Mouse (Mus musculus) layer of hippocampus, adult 18-20 months (tissue): ENCODE data around the gene Efna3. TPM values are rescaled to one million over a fixed set of nuclear protein-coding genes. Genes with fewer than 3 reads are reported as not detected.

Experiments used
- DNase-seq, 2 experiments: peaks; one replicate each; pipeline ENCODE4 v3.0.0; 2022; ENCODE audit warnings: low spot score in 2 of 2
- long read RNA-seq: library from polyadenylated mRNA; stranded (forward); transcript quantifications from one replicate; pipeline ENCODE4 v2.0.0, GENCODE M21; 2021
- total RNA-seq, 2 experiments: library from RNA; stranded (reverse); gene quantifications; 2 replicates each; pipeline ENCODE4 v1.2.3; 2021

The Efna3 gene
- 10 to 100 TPM; 78.2 to 80.1 TPM for total RNA-seq
- long read RNA-seq, transcript Efna3-201 (5 exons, 2,363 nt) = major isoform, 139 of 166 reads
- long read RNA-seq, transcript Efna3-203 (4 exons, 742 nt) = minor isoform, 13 of 166 reads
- long read RNA-seq, partial matches to known transcripts = 5 of 166 reads
- long read RNA-seq, other reads (novel, unspliced or antisense) = 9 of 166 reads

DNA sequence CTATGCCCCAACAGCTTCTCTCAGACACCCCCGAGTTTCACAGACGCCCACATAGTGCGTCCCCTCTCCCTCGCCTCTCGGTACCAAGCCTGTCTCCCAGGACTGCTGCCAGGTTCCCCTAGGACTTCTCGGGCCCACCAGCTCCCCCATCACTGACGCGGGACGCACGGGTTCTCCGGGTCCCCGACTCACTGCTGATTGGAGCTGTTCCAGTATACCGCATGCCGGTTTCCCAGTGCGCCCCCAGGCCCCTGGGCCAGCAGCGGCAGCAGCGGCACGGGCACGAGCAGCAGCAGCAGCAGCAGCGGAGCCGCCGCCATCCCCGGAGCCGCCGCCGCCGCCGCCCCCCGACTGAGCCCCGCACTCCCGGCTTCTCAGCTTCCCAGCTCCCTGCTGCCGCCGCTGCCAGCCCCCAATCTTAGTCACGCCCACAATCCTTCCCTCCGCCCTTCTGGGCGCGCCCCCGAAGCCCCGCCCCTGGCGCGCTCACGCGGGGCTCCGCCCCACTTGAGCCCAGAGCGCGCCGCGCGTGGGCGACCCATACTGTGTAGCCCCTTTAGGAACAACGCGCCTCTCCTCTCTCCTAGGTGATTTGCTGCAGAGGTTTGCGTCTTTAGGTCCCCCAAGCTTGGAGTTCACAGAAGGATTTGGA lies at the start of gene Efna3:
TSS of gene Efna3 (minus strand) at position 452 of the 652 bp plus-strand sequence.
- peak; percentile 87 to 91 for DNase-seq

DNA sequence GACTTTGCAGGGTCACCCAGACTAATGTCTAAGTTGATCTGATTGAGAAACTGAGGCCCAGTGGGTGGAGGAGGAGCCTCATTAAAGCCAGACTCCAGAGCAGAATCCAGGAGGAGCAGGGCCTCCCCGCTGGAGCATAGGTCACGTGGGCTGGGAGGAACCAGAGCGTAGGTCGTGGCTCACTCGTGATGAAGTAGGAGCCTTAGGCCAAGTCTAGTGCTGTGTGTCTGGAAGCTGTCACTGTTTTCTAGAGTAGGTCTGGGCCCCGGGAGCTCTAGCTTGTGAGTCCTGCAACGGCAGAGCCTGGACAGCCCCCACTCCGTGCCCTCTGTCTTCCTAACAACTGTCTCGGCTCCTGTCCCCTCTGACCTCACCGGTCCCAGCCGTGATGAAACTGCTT lies 44.6 kb upstream of the Efna3 start:
- DNase-seq = no peak

- DNase-seq = no peak
Measured at GRCm38 (mm10) chr3:89365486-89366414, 43.0 kb upstream of the Efna3 start.

- DNase-seq = no peak
Measured at GRCm38 (mm10) chr3:89365153-89365485, 42.4 kb upstream of the Efna3 start, which contains the start of gene Dcst1. Gene Dcst1, minus strand, starts transcription at chr3:89365253.

GRCm38 (mm10) chr3:89364631-89365030 lies 41.9 kb upstream of the Efna3 start:
- DNase-seq = no peak

DNA sequence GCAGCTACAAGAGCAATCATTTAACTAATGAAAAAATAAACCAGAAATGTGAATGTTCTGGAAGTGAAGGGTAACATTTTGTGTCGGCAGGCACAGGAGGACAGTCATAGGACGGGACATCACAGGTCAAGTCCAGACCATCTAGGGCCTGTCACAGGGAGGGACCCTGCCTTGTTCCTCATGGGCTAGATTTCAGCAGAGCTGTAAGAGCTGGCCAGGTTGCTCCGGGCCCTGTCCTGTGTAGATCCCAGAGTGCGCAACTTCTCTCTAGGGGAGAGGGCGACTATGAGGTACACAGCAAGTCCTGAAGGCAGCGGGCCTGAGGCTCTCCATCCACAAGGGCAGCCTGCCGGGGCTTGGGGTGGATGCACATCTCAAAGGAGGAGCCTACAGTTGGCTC lies 38.9 kb upstream of the Efna3 start, which contains the start of gene Dcst2:
TSS of gene Dcst2 (plus strand) at position 301 of the 400 bp plus-strand sequence.
- no peak for DNase-seq

DNA sequence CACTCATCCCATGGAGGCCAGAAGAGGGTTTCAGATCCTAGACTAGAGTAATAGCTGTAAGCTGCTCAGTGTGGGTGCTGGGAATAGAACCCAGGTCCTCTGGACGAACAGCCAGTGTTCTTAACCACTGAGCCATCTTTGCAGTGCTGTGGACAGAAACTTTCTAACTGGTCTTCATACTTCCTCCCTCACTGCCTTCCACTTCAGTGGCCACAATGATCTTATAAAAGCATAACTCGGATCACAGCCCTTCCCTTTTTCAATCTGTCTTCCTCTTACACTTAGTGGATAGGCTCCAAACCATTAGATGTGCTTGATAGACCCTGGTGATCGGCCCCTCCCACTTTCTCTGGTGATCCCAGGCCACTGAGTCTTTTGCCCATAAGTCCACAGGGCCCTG lies 37.5 kb upstream of the Efna3 start:
- no peak for DNase-seq

GRCm38 (mm10) chr3:89359630-89360029 lies 36.9 kb upstream of the Efna3 start:
- peak in 1 of 2 experiments; percentile 36 for DNase-seq

DNA sequence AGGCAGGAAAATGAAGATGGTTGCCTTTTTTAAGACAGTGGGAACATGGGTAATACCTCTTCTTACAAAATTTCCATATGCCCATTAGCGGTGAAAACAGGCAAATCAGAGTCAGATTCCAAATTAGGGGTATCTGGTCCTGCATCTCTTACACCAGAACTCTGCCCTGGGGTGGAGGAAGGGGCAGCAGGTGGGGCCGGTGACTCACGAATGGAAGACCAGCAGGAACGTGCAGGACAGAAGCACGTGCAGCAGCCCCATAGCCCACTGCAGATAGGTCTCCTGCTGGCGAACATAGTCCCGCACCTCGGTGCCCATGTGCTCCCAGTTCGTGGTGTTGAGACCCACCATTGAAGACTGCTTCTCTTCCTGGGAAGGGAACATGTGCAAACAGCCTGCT lies 33.3 kb upstream of the Efna3 start:
- no peak for DNase-seq

DNA sequence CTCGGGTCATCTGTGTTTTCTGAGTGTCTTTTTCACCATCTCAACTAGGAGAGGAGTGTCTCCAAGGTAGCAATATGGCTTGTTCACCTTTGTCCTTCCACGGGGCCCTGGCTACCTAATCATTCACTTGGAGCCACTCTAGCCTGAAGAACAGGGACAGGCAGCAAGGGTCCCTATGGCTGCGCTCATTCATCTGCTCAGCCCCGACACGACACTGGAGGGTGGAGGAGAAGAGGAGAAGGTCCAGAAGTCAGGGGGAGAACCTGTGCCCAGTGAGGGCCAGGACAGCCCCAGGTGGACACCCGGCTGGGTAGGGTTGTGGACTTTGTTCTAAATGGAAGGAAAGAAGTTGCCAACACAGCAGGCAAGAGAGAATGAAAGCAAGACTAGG lies 32.7 kb upstream of the Efna3 start:
- DNase-seq = no peak

DNA sequence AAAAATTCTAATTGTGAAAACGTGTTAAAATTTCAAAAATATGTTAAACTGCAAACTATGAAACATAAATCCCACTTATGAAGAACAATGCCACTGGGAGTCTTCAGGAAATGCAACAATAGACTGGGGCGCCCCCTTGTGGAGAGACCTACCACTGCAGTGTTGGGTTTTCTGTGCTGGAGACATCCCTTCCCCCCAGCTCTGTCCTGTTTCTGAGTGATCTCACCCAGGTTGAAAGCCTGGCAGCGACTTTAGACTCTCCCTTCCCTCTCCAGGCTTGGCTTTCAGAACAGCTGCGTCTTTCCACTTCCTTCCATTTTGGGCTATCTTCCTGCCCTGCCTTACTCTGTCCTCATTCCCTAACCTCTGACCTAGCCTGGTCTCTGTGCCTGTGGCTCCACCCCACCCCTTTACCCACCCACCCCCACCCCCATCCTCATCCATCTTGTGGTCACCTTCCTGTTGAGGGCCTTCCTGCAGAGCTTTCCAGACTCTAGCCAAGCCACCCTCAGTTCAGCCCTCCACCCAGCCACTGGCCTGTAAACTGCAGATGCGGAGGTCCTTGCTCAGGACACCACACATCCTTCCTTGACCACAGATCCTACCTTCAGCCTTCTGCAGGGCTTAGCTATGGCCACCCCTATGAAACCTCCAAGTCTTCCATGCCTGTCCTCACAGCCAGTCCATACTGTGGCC lies 32.2 kb upstream of the Efna3 start:
- peak; percentile 80 to 93 for DNase-seq

- no peak for DNase-seq
Measured at GRCm38 (mm10) chr3:89351271-89351670, 28.5 kb upstream of the Efna3 start.

DNA sequence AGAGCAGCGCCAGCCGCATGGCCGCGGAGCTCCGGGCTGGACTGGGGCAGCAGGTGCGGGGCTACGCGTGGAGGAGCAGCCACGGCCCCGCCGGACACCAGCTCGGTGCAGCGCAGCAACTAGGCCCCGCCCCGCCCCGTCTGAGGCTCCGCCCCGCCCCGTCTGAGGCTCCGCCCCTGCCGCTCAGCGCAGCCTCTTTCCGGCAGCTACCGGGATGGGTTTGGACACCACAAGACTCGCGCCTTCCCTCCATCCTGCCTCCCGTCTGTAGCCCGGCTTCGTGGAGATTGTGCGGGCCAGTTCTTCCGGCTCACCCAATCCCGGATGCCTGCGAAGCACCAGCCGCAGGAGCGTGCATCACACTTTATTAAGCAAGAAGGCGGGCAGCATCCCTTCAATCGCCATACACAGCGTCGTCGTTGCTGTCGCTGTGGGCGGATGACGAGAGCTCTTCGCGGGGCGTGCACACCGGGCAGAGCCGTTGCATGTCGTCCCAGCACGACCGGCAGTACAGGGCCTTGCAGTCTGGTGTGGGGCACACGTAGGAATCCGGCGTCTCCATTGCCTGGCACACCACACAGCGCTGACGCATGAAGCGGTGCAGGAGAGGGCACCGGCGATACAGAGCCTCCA lies 27.2 kb upstream of the Efna3 start, which contains the start of gene Adam15:
TSS of gene Adam15 (minus strand) at position 128 of the 633 bp plus-strand sequence.
- peak; percentile 85 to 93 for DNase-seq

DNA sequence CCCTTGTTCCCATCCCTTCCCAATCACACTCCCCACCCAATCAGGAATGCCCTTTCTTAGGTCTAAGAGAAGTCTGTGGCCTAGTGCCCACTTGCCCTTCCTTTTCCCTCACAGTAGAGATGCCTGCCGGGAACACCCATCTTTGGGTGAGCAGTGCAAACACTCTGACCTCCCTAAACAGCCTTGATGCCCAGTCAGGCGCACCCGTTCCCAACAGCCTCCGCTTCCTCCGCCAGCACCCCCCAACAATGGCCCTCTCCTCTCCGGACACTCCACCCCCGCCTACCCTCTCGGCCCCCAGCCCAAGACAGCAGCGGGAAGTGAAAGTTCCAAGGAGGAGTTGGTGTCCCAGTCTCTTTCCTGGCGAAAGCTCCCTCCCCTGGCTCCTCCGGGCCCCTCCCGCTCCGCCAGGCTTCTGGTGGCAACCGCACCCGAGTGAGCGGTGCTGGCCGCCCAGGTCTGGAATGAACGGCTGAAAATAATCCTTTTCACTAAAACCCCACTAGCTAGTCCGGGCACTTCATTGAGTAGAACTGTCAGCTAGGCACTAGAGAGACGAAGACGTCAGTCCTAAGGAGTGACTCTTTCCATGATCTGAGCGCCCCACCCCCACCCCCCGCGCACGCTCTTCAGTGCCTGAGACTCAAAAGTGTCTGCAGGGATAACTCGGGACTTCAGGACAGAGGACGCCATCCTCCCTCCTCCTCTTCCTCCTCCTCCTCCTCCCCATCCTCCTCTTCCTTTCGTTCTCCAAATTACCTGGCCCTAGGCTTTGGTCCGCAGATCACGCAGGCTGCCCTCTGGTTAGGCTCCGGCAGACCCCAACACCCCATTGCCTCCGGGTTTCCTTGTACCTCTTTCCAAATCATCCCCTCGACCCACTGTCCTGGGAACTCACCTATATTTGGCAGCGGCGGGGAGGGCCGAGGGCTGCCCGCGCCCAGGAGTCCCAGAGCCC lies 26.4 kb upstream of the Efna3 start:
- DNase-seq = no peak

GRCm38 (mm10) chr3:89347916-89348315 lies 25.2 kb upstream of the Efna3 start:
- DNase-seq = no peak

- DNase-seq = no peak
Measured at GRCm38 (mm10) chr3:89346815-89347540, 24.2 kb upstream of the Efna3 start.

DNA sequence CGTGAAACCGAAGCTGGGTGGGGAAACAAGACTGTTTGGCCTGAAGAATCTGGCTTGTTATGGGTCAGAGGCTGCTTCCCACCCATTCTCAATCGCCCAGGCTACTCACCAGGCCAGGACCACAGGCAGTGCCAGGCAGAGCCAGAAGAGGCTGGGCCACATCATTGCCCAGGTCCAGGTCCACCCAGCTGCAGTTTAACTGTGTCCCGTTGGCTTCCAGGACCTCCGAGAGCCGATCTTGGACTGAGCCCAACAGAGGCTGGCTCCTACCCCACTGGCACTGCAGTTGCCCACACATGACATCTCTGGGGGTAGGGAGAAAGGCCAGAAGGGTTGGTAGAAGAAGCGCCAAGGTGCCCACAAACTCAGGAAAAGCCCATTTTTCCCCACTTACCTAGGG lies 20.5 kb upstream of the Efna3 start:
- no peak for DNase-seq

GRCm38 (mm10) chr3:89341794-89342193 lies 19.0 kb upstream of the Efna3 start:
- DNase-seq = no peak

GRCm38 (mm10) chr3:89340465-89340864 lies 17.7 kb upstream of the Efna3 start:
- peak; percentile 69 to 81 for DNase-seq
